Mouse (Mus musculus) ovary, adult 18-20 months (tissue): ENCODE measurements around the gene Sptbn4.

ENCODE experiments used
- DNase-seq: peaks from one replicate; pipeline ENCODE4 v3.0.0; 2022; ENCODE audit warnings: low spot score, mixed read lengths

Sptbn4 gene

DNA sequence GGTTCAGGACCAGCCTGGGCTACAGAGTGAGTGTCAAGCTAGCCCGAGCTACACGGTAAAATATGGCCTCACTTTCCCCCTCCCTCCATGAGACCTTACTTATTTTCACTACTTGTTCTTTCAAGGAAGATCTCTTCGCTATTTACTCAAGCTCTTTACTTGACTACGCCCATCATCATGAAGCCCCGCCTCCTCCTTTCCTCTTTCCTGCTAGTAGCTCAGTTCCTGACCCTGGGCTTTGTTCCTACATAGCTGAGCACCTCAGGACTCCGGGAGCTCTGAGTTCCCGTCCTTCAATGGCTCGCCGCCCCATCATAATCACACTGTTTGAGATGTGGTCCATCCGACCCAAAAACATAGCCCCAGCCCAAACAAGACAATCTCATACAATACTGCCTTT, 14.1 kb downstream of the Sptbn4 start:
- DNase-seq: no peak

GRCm38 (mm10) chr7:27429135-27429534, 18.4 kb downstream of the Sptbn4 start:
- DNase-seq: no peak

GRCm38 (mm10) chr7:27428002-27428401, 19.5 kb downstream of the Sptbn4 start:
- DNase-seq: no peak

DNA sequence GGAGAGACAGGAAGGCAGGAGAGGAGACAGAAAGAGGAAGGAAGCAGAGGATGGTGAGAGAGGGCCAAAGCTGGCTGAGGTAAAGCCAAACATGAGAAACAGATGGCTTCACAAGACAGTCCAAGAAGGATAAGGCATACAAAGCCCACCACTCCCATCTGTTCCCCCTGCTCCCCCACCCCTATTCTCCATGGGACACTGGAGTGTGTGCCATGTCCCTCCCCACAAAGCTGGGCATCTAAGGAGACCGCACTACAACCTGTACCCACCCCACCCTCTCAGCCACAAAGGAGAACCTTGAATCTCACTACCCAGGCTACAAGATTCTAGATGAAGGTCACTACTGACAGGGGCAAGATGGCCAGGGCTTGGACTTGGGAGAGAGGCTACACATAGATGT, 20.1 kb downstream of the Sptbn4 start:
- no peak for DNase-seq

GRCm38 (mm10) chr7:27423556-27424326, 23.7 kb downstream of the Sptbn4 start:
- no peak for DNase-seq

DNA sequence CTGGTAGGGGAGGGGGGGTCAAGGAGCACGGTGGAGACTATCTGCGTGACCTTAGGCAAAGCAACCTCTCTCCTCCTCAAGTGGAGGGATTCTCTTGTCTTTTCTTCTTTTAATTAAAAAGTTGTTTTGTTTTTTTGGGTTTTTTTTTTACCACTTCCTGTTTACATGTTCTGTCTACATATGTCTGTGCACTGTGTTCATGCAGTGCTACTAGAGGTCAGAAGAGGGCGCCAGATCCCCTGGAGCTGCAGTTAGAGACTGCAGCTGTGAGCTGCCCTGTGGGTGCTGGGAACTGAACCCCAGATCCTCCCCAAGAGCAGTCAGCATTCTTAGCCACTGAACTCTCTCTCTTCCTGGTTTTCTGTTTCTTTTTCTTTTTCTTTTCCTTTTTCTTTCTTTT, 28.4 kb downstream of the Sptbn4 start:
- DNase-seq: no peak

DNA sequence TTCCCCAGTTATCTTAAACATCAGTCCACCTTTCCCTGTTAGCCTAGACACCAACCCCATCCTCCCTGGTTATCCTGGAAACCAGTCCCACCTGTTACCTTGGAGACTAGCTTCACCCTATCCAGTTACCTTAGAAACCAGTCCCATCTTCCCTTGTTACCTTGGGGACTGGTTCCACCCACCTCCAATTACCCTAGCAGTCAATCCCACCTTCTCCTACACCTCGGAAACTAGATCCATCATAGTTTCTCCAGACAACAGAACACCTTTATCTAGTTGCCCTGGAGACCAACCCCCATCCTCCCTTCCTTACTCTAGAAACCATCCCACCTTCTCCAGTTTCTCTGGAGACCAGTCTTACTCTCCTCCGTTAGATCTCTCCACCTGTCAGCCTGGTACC, 30.3 kb downstream of the Sptbn4 start:
- DNase-seq: no peak

DNA sequence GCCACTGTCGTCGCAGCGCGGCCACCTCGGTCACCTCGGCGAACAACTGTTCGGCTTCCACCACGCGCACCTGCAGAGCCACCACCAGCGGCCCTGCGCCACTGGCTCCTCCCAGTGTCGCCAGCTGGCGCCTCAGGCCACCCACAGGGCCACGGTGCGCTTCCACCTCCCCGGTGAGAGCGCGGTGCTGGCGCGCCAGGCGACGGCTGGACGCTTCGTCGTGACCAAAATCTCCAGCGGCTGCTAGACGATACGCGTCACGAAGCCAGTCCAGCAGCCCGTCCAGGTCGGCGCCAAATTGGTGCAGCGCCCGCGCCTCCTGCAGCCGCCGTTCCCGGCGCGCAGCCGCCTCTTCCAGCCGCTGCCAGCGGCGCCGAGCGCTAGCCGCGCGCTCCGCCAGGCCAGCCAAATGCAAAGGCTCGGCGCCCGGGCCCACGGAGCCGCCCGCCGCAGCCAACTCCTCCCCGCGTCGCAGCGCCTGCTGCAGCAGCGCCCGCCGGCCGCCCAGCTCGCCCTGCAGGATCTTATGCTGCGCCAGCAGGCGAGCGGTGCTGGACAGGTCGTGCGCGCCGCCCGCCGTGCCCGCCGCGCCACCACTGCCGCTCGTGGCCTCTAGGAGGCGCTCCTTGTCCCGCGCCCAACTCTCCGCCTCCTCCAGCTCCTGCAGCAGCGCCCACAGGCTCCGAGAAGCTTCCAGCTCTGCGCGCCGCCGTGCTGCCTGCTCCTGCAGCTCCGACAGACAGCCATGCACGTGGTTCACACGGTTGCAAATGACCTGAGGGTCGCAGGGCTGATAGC, 38.9 kb downstream of the Sptbn4 start:
- peak; percentile 47 for DNase-seq

GRCm38 (mm10) chr7:27407816-27408215, 39.7 kb downstream of the Sptbn4 start:
- DNase-seq: no peak

GRCm38 (mm10) chr7:27406481-27406880, 41.0 kb downstream of the Sptbn4 start:
- no peak for DNase-seq

GRCm38 (mm10) chr7:27404203-27404942, 43.1 kb downstream of the Sptbn4 start:
- no peak for DNase-seq

DNA sequence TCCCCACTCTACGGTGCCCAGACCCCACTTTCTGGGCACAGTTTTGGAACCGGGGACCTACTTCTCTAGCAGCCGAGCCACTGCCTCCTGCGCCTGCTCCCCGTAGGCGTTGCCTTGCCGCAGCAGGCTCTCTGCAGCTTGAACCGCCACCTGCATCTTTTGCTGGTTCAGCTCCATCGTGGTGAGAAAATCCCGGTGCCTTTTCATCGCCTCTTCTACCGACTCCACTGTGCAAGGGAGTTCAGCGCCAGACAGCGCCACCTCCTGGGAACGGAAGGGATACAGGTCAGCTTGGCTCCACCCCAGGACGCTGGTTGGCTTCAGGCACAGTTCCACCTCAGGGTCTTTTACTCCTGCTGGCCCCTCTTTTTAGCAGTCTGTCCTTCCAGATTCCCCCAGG, 44.8 kb downstream of the Sptbn4 start:
- DNase-seq: no peak

- no peak for DNase-seq
Measured at GRCm38 (mm10) chr7:27400545-27400944, 46.9 kb downstream of the Sptbn4 start.

DNA sequence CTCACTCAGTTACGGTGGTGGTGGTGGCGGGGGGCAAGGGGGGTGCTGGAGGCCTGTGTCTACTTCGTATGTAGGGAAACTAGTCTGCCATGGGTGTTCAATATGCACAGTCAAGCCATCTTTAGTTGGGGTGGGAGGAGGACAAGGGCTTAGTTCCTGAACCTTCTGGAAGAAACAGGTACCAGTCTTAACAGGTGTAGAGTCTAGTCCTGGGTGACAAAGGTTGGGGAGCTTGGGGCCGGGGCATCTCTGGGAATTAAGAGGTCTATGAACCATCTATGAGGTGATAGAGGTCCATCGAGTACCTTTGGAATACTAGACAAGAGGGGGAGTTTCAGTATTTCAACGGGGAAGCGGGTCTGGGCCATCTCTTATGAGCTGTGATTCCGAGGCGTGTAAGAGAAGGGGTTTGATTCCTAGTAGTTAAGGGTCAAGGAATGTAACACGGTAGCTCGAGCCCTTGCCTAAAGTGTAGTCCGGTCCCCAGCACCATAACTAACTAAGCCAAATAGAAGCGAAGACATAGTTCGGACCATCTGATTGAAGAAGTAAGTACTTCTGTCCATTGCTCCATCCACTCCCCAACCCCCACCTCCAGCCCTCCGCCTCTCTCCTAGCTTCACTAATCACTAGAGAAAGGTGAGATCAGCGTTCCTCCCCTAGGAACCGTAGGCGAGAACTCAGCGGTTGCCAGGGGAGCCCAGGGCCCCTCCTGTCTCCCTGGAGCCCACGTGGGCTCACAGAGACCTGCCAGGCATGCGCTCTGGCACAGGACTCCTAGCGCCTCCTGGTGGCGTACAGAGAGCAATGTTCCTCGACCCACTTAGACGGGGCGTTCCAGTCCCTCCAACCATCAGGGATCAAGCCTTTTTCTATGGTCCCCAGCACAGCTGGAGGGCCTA, 50.2 kb downstream of the Sptbn4 start:
- DNase-seq: no peak

DNA sequence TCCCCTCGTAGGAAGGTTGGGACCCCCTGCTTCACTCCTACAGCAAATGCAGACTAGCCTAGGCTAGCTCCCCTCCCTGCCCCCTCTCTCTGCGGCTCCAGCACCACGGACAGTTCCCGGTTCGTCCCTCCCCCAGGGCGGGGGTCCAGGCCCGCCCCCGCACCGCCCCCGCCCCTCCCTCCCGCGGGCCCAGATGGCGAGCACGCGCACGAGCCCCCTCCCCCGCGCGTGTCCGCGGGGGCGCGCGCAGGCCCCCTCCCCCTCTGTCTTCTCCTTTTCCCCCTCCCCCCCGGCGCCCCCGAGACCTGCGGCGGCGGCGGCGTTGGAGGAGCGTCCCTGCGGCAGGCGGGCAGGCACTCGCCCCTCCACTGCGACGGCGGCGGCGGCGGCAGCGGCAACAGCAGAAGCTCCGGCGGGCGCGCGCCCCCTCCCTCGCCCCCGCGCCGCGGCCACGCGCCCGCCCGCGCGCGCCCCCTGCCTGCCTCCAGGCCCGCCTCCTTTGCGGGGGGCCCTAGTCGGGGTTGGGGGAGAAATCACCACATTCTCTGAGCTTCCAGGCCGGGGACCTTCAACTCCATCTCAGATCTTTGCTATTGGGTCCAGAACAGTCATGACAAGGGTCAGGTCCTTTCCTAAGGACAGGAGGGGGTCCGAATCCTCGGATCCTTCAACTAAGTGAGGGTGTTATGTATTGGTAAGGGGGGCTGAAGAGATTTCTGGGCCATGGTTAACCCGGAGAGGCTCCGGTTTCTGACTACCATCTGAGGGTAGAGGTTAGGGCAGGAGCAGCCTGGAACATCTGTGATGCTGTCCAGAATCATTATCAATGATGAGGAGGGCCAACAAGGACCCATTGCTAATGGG, 51.1 kb downstream of the Sptbn4 start:
- DNase-seq: no peak

DNA sequence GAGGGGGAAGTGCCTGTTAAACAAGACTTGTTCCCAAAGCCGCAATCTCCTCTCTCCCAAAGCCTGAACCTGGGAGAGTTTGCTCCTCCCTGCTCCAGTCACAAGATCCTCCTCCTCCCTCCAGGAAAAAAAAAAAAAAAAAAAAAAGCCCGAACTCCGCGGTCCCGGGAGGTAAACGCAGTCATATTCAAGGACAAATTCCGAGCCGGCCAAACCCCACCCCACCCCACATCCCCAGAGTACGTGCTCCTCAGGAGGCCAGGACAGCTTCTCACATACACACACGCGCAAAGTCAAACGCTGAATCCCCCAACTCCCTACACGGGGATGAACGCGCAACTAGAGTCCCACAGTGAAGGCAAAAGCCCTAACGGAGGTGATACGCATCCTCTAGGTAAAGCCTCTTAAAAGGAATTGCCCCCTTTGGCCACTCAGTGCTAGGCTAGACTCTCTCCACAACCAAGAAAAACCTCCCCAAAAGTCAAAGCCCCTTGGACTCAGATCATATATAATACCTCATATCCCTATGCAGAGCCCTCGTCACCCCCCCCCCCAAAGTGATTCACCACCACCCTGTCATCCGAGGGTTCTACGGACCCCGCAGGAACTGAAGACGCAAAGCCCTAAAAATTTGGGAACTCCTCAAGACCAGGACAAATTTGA, 51.8 kb downstream of the Sptbn4 start:
- DNase-seq: no peak

- no peak for DNase-seq
Measured at GRCm38 (mm10) chr7:27391416-27391815, 56.1 kb downstream of the Sptbn4 start.

DNA sequence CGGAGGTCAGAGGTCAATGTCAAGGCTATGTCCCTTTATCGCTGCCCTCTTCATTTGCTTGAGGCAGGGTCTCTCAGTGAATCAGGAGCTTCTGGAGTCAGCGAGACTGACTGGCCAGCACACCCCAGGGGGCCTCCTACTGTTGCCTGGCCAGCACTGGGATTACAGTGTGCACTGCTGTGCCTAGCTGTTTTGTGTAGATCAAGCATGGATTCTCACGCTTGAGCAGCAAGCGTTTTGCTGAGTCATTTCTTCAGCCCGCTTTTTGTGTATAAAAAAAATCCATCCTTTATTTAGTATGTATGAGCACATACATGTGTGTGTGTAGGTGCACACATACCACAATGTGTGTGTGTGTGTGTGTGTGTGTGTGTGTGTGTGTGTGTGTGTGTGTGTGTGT, 58.3 kb downstream of the Sptbn4 start:
- DNase-seq: no peak

GRCm38 (mm10) chr7:27384731-27385130, 62.8 kb downstream of the Sptbn4 start:
- no peak for DNase-seq

DNA sequence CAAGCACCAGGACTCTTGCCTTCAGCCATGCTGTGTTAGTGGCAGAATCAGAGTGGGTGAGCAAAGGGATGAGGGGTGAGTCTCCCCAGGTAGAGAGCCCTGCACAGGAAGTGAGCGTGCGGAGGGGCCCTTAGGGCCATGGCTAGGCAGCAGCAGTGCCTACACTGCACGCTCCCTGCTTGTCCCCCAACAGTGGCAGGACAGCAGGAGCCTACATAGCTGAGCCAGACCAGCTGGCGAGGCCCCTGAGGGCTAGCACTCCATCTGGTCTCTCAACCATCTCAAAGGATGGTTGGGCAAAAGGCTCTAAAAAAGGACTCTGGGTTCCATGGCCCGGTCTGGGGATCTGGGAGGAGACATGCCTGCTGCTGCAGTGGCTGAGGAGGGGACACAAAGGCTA, 63.4 kb downstream of the Sptbn4 start:
- DNase-seq: no peak
